Mouse (Mus musculus): ENCODE measurements around the gene Amz2. TPM values are rescaled to one million over a fixed set of nuclear protein-coding genes. Genes with fewer than 3 reads are reported as not detected.

Gene Amz2
- polyA plus RNA-seq, 1 experiment from 2014 or later: 44.1 TPM

GRCm38 (mm10) chr11:109426272-109426586, 483 bp downstream of the Amz2 start:
- Histone ChIP-seq H3K4me2 (replicated peaks) (peak overlapping the region; percentile 53), H3K36me3 (peaks cover 24% of the 10 kb centered on the region), H3K27ac (peak overlapping the region; percentile 87), H3K27me3 (no peaks in the 10 kb centered on the region), H3K4me1 (peaks cover 10% of the 10 kb centered on the region), H3K9ac (peak overlapping the region; percentile 81), H3K4me3 (peak overlapping the region; percentile 64), H3K9me3 (replicated peaks) (0 out of 2 replicates have a peak, but pooled peaks cover 3% of the 10 kb centered on the region)
- no peak for ATAC-seq (ENCODE audit: low FRiP score)
- WGBS: 0% methylated on average over 11 of the region's 11 CpGs

GRCm38 (mm10) chr11:109427353-109427752, 1.6 kb downstream of the Amz2 start:
- H3K4me3 ChIP-seq: peak overlapping the region; percentile 64; the same call in 1 of the 2 replicates
- H3K9ac ChIP-seq: no peak overlapping the region
- H3K4me2 ChIP-seq (replicated peaks): peak overlapping the region; percentile 53
- no peaks in the 10 kb centered on the region for H3K27me3 ChIP-seq
- no peaks in the 10 kb centered on the region for H3K9me3 ChIP-seq (replicated peaks)
- H3K36me3 ChIP-seq: peaks cover 29% of the 10 kb centered on the region
- peaks cover 14% of the 10 kb centered on the region for H3K4me1 ChIP-seq
- no peak overlapping the region for H3K27ac ChIP-seq
- WGBS: 90% methylated on average over 5 of the region's 5 CpGs
- no peak for ATAC-seq (ENCODE audit: low FRiP score)

GRCm38 (mm10) chr11:109434233-109434798, 8.6 kb downstream of the Amz2 start:
- no peak overlapping the region for H3K4me2 ChIP-seq (replicated peaks)
- H3K4me3 ChIP-seq: no peak overlapping the region
- WGBS: 95% methylated on average over 16 of the region's 16 CpGs
- peaks cover 71% of the 10 kb centered on the region for H3K36me3 ChIP-seq
- no peaks in the 10 kb centered on the region for H3K9me3 ChIP-seq (replicated peaks)
- H3K4me1 ChIP-seq: peaks cover 5% of the 10 kb centered on the region
- no peak overlapping the region for H3K9ac ChIP-seq
- H3K27ac ChIP-seq: no peak overlapping the region
- H3K27me3 ChIP-seq: no peaks in the 10 kb centered on the region
- no peak for ATAC-seq (ENCODE audit: low FRiP score)

GRCm38 (mm10) chr11:109436889-109437288, 11.1 kb downstream of the Amz2 start:
- no peak for ATAC-seq (ENCODE audit: low FRiP score)
- H3K4me3 ChIP-seq: no peak overlapping the region
- no peaks in the 10 kb centered on the region for H3K9me3 ChIP-seq (replicated peaks)
- WGBS: 63% methylated on average over 7 of the region's 8 CpGs
- H3K9ac ChIP-seq: no peak overlapping the region
- H3K4me2 ChIP-seq (replicated peaks): no peak overlapping the region
- H3K27me3 ChIP-seq: peaks cover 8% of the 10 kb centered on the region; the same call in 1 of the 2 replicates
- H3K36me3 ChIP-seq: peaks cover 51% of the 10 kb centered on the region
- no peak overlapping the region for H3K27ac ChIP-seq
- H3K4me1 ChIP-seq: peaks cover 7% of the 10 kb centered on the region; the same call in 1 of the 2 replicates

GRCm38 (mm10) chr11:109439209-109439608, 13.5 kb downstream of the Amz2 start:
- Histone ChIP-seq H3K9me3 (replicated peaks) (no peaks in the 10 kb centered on the region), H3K9ac (peak overlapping the region; percentile 64; the same call in 1 of the 2 replicates), H3K4me2 (replicated peaks) (peak overlapping the region; percentile 67), H3K27ac (no peak overlapping the region), H3K4me3 (no peak overlapping the region), H3K36me3 (peaks cover 39% of the 10 kb centered on the region), H3K27me3 (peaks cover 8% of the 10 kb centered on the region; the same call in 1 of the 2 replicates), H3K4me1 (peaks cover 7% of the 10 kb centered on the region; the same call in 1 of the 2 replicates)
- peak; percentile 42; the same call in 1 of the 2 replicates for ATAC-seq (ENCODE audit: low FRiP score)
- WGBS: 15% methylated on average over 5 of the region's 5 CpGs

GRCm38 (mm10) chr11:109439829-109440340, 14.1 kb downstream of the Amz2 start:
- 2% methylated on average over 32 of the region's 32 CpGs for WGBS
- no peak overlapping the region for H3K27ac ChIP-seq
- H3K36me3 ChIP-seq: peaks cover 32% of the 10 kb centered on the region
- no peaks in the 10 kb centered on the region for H3K9me3 ChIP-seq (replicated peaks)
- H3K9ac ChIP-seq: peak overlapping the region; percentile 64
- ATAC-seq (ENCODE audit: low FRiP score): peak; percentile 58
- peaks cover 7% of the 10 kb centered on the region; the same call in 1 of the 2 replicates for H3K4me1 ChIP-seq
- H3K4me3 ChIP-seq: peak overlapping the region; percentile 38
- H3K27me3 ChIP-seq: peaks cover 8% of the 10 kb centered on the region; the same call in 1 of the 2 replicates
- peak overlapping the region; percentile 67 for H3K4me2 ChIP-seq (replicated peaks)

GRCm38 (mm10) chr11:109440641-109441040, 14.9 kb downstream of the Amz2 start:
- Histone ChIP-seq H3K4me3 (no peak overlapping the region), H3K4me2 (replicated peaks) (peak overlapping the region; percentile 67; the same call in 1 of the 2 replicates), H3K36me3 (peaks cover 25% of the 10 kb centered on the region), H3K27me3 (peaks cover 8% of the 10 kb centered on the region; the same call in 1 of the 2 replicates), H3K9ac (no peak overlapping the region), H3K4me1 (peaks cover 7% of the 10 kb centered on the region; the same call in 1 of the 2 replicates), H3K27ac (no peak overlapping the region), H3K9me3 (replicated peaks) (no peaks in the 10 kb centered on the region)
- no peak for ATAC-seq (ENCODE audit: low FRiP score)
- 58% methylated on average over 4 of the region's 4 CpGs for WGBS

- Histone ChIP-seq H3K4me2 (replicated peaks) (no peak overlapping the region), H3K27me3 (peaks cover 8% of the 10 kb centered on the region; the same call in 1 of the 2 replicates), H3K27ac (no peak overlapping the region), H3K9me3 (replicated peaks) (no peaks in the 10 kb centered on the region), H3K9ac (no peak overlapping the region), H3K36me3 (peaks cover 21% of the 10 kb centered on the region), H3K4me1 (peaks cover 7% of the 10 kb centered on the region; the same call in 1 of the 2 replicates), H3K4me3 (no peak overlapping the region)
- ATAC-seq (ENCODE audit: low FRiP score): no peak
- 50% methylated on average over 3 of the region's 3 CpGs for WGBS
Observed at GRCm38 (mm10) chr11:109441119-109441518, 15.4 kb downstream of the Amz2 start.

- H3K4me1 ChIP-seq: peaks cover 7% of the 10 kb centered on the region; the same call in 1 of the 2 replicates
- H3K4me2 ChIP-seq (replicated peaks): no peak overlapping the region
- H3K27ac ChIP-seq: no peak overlapping the region
- H3K36me3 ChIP-seq: peaks cover 10% of the 10 kb centered on the region
- no peak for ATAC-seq (ENCODE audit: low FRiP score)
- H3K9me3 ChIP-seq (replicated peaks): no peaks in the 10 kb centered on the region
- H3K4me3 ChIP-seq: no peak overlapping the region
- no peak overlapping the region for H3K9ac ChIP-seq
- 62% methylated on average over 5 of the region's 5 CpGs for WGBS
- H3K27me3 ChIP-seq: peaks cover 8% of the 10 kb centered on the region; the same call in 1 of the 2 replicates
Observed at GRCm38 (mm10) chr11:109442166-109442730, 16.5 kb downstream of the Amz2 start.

GRCm38 (mm10) chr11:109443468-109444263, 17.9 kb downstream of the Amz2 start:
- Histone ChIP-seq H3K4me3 (no peak overlapping the region), H3K27ac (no peak overlapping the region), H3K4me1 (peaks cover 7% of the 10 kb centered on the region; the same call in 1 of the 2 replicates), H3K9me3 (replicated peaks) (no peaks in the 10 kb centered on the region), H3K27me3 (peaks cover 8% of the 10 kb centered on the region; the same call in 1 of the 2 replicates), H3K4me2 (replicated peaks) (no peak overlapping the region), H3K36me3 (no peaks in the 10 kb centered on the region), H3K9ac (no peak overlapping the region)
- ATAC-seq (ENCODE audit: low FRiP score): no peak
- 91% methylated on average over 8 of the region's 8 CpGs for WGBS

GRCm38 (mm10) chr11:109444600-109444999, 18.9 kb downstream of the Amz2 start:
- no peaks in the 10 kb centered on the region for H3K9me3 ChIP-seq (replicated peaks)
- no peak for ATAC-seq (ENCODE audit: low FRiP score)
- no peak overlapping the region for H3K4me2 ChIP-seq (replicated peaks)
- H3K36me3 ChIP-seq: no peaks in the 10 kb centered on the region
- no peak overlapping the region for H3K9ac ChIP-seq
- H3K27me3 ChIP-seq: peaks cover 8% of the 10 kb centered on the region; the same call in 1 of the 2 replicates
- no peak overlapping the region for H3K4me3 ChIP-seq
- peaks cover 5% of the 10 kb centered on the region; the same call in 1 of the 2 replicates for H3K4me1 ChIP-seq
- 50% methylated on average over 7 of the region's 7 CpGs for WGBS
- H3K27ac ChIP-seq: no peak overlapping the region
